Mouse (Mus musculus): ENCODE measurements around the gene Bves.

DNA sequence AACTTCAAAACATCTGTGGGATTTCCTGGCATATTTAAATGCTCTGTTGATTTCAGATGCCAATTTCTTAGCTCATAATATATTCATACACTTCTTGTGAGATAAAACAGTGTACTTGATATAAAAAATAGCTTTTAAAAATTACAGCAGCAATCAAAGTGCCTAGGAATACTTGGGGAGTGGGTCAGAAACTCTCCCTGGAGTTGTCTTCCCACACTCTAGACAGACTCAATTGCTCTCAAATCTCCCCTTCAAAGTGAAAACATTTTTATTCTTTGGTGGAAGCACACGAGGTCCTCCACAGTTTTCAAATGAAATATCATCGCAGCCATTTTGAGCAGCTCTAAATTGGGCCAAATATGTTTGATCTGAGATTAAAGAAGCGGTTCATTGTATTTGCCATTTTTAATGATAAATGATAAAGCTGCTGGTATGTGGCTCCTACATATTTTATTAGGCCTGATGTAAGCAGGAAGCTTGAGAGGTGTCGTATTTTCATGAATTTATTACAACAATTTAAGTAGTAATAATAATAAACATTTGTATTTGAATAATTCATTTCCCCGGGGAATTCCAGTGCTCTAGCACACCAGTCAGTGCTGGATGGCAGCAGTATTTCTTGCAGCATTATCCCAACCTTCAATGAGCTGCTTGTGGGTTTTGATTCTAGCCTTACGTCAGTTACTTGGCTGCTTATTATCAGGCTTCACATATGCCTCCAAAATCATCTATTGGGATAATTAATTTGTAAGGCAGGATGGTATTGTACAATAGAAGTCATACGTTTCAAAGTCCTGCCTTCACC lies 7.2 kb upstream of the Bves start:
- TF ChIP-seq GATA1 (IDR thresholded peaks at IDR 0.05; ENCODE audit: low read length) (no peak), TAL1 (IDR thresholded peaks at IDR 0.05; ENCODE audit: low read length) (no peak)

Data from erythroblast, embryonic 14.5 days (primary cell).